Mouse (Mus musculus) splenic B cell, adult 2 months (primary cell): ENCODE measurements around the gene Stmnd1.
A peak's percentile ranks its signal among the peaks of the same experiment; 100 is the strongest.

Source experiments
- DNase-seq: peaks from one replicate; pipeline ENCODE4 v3.0.0-alpha.2; 2011; ENCODE audit warnings: low read depth, low spot score
- H3K27me3 ChIP-seq: 2 replicates; pipeline ENCODE4 v1.6.1; 2012; ENCODE audit warnings: mild to moderate bottlenecking, low read length, moderate library complexity, mixed read lengths; ENCODE audit not compliant: control insufficient read depth, poor library complexity, insufficient read depth, severe bottlenecking
- H3K36me3 ChIP-seq: 2 replicates; pipeline ENCODE4 v1.6.1; 2012; ENCODE audit warnings: mild to moderate bottlenecking, low read length, moderate library complexity, mixed read lengths; ENCODE audit not compliant: control insufficient read depth, poor library complexity, insufficient read depth, severe bottlenecking

Stmnd1 gene

DNA sequence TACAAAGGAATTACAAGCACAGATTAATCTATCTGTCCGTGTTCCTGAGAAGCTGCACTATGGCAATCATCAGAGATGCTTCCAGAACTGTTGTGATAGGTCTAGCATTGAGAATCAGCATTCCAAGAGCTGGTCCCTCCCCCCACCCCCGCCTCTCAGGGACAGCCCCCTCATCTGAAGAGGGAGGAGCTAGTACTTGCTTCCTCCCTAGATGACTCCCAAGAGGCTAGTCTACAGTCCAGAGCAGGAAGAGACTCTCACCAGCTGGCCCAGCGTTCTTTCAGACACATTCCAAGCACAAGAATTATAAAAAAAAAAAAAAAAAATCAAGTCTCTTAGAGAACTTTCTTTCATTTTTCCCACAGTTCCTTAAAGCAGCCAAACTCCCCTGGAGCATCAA is 5.2 kb upstream of the Stmnd1 start:
- Histone ChIP-seq H3K36me3 (no peaks in the 10 kb centered on the region), H3K27me3 (no peaks in the 10 kb centered on the region)
- no peak for DNase-seq

DNA sequence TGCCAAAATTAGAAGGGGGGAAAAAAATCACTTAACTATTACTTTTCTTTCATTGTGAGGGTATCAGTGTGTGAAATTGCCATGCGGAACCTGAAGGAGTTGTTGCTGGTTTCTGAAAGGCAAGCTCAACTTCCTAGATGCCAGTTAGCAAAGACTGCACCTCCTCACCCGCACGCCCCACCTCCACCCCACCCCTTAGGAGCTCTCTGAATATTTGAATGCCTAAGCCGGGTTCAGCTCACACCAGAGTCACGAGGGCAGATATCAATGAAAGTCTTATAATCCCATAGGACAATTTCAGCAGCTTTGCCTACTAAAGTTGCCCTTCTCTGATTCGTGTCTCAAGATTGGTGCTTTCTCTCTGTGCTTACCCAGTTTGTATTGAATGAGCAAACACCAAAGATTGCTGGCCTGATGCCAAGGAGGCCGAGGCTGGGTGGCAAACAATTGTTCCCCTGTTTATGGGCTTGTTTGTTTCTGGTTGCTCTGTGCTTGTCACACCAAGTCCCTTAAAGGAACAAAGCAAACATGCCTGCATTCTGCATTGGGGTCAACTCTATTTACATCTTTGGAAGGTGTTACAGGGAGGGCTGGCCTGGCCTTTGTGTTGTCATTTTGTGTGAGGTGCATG is 4.6 kb upstream of the Stmnd1 start:
- Histone ChIP-seq H3K27me3 (no peaks in the 10 kb centered on the region), H3K36me3 (no peaks in the 10 kb centered on the region)
- no peak for DNase-seq

DNA sequence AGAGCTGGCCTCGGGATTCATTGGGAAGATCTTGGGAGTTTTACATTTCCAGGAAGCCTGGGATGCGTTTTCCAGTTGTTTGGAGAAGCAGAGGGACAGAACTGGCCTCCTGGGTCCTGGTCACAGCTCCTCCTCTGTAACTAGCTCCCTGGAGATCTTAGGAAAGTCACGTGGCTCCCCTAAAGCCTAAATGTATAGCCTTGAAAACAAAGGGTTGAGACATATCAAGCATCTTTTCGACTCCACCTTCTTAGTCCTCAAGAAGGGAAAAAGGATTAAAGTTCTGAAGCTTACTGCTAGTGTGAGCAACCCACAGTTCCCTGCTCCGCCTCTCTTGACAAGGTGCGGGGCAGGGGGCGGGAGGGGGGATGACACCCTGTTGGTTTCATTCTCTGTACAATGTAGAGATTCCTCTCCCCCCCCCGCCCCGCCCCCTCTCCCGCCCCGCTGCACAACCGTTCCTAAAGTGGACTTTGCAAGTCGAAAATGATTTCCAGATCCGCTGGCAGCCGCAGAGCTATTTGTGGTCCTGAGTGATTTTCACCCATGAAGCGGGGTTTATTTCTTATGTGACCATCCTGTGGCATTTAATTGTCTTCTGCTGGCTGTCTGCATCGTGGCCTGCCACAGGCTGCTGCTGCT is 589 bp upstream of the Stmnd1 start:
- DNase-seq = no peak

DNA sequence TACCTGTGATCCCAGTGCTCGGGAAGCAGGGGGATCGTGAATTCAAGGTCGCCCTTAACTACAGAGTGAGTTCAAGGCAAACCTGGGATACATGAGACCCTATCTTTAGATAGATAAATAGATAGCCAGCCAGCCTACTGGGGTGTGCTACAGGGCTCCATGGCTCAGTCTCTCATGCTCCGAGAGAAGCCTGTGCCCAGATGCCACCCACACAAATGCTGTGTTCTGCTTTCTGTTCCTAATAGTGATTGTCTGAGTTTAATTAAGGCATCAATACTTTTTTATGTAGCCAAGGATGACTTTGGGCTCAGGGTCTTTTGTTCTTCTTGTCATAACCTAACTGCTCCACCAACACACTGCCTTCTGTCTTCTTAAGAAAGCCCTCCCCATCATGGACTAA is 2.2 kb downstream of the Stmnd1 start:
- no peak for DNase-seq
- no peaks in the 10 kb centered on the region for H3K27me3 ChIP-seq
- no peaks in the 10 kb centered on the region for H3K36me3 ChIP-seq

More for the DNA sequence above, 589 bp upstream of the Stmnd1 start:
- no peaks in the 10 kb centered on the region for H3K27me3 ChIP-seq
- H3K36me3 ChIP-seq = no peaks in the 10 kb centered on the region

DNA sequence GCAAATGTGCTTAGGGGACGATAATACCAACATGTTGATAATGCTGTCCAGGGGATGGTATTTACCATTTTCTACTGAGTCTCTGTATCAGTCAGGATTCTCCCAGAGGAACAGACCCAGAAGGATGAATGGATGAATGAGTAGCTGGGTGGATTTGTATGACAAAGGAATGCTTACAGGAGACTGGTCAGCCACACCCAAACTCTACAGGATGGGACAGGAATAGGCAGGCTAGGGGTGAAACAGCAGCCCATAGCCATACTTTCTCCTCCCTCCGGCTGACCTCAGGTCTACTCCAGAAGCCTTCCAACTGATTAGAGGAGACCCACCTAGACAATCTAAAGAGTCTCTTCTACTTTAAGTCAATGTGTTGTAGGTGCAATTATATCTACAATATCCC is 9.0 kb downstream of the Stmnd1 start:
- no peak for DNase-seq
- Histone ChIP-seq H3K27me3 (no peaks in the 10 kb centered on the region; the same call in 1 of the 2 replicates), H3K36me3 (no peaks in the 10 kb centered on the region)

DNA sequence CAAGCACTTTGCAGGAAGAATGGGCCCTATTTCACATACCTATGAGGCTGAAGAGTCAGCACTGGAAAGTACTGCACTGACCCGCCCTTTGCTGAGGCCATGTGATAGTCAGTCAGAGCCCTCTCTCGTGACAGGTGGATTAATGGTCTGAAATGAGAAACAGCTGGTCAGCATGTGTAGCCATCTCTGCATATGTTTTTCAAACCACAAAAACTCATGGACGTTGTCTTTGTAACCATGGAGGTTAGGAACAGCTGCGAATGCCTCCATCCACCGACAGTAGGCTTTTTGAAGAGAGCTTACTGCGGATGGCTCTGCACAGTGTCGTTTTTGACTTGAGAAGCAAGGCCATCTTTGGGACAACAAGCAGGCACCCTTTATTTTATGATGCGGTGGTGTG is 14.3 kb downstream of the Stmnd1 start:
- no peaks in the 10 kb centered on the region; the same call in 1 of the 2 replicates for H3K27me3 ChIP-seq
- DNase-seq = no peak
- H3K36me3 ChIP-seq = no peaks in the 10 kb centered on the region

DNA sequence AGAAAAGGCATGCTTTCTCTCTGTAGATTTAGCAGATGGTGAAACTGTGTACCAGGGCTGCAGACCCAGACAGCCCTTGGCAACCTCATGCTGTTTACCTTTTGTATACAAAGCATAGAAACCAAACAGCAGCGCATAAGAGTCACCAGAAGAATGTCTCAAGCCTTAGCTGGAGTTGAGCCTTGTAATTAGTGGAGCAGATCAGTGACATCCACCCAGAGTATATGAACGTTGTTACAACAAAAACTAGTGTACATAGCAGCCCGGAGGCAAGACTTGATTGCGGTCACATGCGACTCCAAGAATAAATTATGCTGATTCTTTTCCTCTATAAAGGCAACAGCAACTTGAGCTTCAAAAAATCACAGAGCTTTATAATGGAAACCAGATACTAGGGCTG is 14.9 kb downstream of the Stmnd1 start:
- Histone ChIP-seq H3K27me3 (no peaks in the 10 kb centered on the region; the same call in 1 of the 2 replicates), H3K36me3 (no peaks in the 10 kb centered on the region)
- DNase-seq = no peak

DNA sequence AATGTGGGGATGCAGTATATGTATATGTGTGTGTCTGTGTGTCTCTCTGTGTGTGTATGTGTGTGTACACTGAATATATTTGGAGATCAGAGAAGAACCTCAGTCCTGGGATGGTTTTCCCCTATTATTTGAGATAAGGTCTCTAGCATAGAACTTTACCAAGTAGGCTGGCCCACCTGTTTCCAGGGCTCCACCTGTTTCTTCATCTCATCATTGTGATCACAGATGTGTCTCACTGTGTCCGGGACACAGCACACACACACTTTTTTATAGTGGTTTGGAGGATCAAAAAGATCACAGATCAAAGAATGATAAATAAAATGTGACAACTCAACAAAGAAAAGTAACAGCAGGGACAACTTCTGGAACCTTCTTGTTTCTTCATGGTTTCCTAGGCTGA is 17.0 kb downstream of the Stmnd1 start:
- no peaks in the 10 kb centered on the region; the same call in 1 of the 2 replicates for H3K27me3 ChIP-seq
- DNase-seq = no peak
- no peaks in the 10 kb centered on the region for H3K36me3 ChIP-seq

DNA sequence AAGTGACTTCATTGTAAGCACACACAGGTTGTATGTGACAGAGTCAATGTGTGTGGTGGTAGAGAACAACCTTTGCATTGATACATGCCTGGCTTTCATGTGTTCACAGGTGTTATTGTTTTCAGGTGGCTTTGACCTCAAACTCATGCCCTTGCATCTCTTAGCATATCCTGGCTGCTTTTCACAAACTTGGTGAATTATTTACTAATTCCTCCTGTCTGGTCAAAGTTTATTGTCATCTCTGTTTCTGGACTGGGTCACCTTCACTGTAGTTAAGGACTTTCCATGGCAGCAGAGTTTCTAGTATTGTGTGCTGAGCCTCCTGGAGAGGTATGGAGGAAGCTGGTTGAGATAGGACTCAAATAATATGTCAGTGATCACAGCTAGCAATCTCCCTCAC is 20.8 kb downstream of the Stmnd1 start:
- DNase-seq = no peak
- Histone ChIP-seq H3K36me3 (no peaks in the 10 kb centered on the region), H3K27me3 (no peaks in the 10 kb centered on the region)

DNA sequence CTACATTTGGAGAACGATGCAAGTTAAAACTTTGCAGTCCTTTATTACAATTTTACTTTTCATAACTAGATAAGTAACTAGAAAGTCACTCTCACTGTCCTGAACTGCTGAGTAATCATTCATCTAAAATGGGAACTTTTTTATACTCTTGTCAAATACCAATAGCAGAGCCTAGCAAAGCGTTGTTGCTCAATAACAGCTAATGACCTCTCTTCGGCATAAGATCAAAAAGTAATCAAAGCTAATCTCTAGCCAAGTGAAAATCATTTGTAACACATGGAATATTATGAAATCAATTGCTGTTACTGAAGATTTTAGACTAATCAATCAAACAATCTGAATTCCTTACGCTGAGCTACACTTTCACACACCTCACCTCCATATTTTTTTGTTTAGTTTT is 24.2 kb downstream of the Stmnd1 start:
- no peak for DNase-seq
- no peaks in the 10 kb centered on the region for H3K27me3 ChIP-seq

DNA sequence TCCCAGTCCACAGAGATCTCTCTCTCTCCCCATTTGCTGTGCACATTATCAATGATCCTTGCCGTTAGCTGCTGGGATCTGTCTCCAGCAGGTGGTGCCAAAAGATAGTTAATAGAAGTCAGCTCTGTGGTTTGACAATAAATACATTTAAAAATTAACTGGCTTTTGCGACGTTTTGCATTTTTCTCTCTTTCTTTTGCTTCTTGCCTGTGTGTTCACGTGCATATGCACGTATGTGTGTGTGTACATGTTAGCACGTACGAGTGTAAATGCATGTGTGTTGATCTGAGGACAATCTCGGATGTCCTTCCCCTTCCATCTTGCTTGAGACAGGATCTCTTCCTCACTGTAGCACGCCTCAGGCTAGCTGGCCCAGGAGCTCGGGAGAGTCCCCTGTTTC is 37.3 kb downstream of the Stmnd1 start:
- Histone ChIP-seq H3K36me3 (no peaks in the 10 kb centered on the region), H3K27me3 (no peaks in the 10 kb centered on the region)
- peak; percentile 78 for DNase-seq

More for the DNA sequence above, 24.2 kb downstream of the Stmnd1 start:
- H3K36me3 ChIP-seq = no peaks in the 10 kb centered on the region

DNA sequence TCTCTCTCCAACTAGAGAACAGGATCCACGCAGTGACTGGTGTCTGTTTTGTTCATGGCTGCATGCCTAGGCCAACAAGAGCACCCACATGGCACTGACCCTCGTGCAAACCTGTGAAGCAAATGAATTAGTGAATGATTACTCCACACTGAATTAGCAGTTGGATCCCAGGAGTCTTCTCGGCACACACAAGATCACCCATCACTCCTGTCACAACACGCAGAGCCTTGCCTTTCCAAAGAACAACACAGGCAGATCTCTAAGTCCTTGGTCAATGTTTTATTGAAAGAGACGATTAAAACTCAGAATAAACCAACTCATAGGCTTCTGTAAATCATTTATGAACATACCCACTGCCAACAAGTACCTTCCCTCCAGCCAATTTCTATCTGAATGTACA is 39.7 kb downstream of the Stmnd1 start:
- Histone ChIP-seq H3K36me3 (no peaks in the 10 kb centered on the region), H3K27me3 (no peaks in the 10 kb centered on the region)
- no peak for DNase-seq

DNA sequence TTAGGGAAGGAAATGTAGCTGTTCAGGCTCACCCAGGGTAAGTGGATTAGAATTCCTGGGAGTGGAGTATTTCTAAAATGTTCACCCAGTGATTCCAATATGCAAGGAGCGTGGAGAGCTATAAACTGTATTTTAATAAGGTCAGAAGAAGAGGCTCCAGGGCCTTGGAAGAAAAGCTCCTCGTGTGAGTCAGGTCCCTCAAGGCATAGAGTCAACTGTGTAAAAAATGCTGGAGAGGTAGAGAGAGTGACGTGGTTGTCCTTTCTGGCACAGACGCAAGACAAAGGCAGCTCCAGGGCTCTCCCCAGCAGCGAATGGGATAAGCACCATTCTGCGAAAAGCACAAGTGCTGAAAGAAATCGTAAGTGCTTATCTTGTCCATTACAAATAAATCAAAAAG is 41.6 kb downstream of the Stmnd1 start:
- DNase-seq = no peak
- no peaks in the 10 kb centered on the region for H3K27me3 ChIP-seq
- H3K36me3 ChIP-seq = no peaks in the 10 kb centered on the region

DNA sequence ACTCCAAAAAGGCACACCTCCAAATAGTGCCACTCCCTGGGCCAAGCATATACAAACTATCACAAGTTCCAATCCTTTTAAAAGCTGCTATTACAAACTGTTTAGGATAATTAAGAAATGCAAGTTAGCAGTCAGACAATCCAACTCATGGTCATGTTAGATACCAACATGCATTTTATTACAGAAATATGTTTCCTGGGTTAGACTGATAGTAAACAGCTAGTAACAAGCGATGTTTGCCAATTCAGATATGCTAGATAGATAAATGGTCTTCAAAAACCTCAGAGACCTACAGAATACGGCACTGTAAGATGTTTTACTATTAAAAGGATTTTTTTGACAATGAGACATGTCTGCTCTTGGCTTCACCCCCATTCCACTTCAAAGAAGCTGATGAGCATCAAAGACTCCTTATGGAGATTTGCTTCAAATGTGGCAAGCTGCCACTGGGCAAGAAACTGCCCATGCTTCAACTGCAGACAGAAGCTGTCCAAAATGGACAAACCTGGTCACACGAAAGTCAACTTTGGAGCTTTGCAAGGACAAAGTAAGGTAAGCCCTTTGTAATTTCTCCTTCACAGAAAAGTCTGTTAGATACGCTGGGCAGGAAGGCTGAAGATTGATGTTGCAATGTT is 52.9 kb downstream of the Stmnd1 start:
- Histone ChIP-seq H3K36me3 (no peaks in the 10 kb centered on the region), H3K27me3 (no peaks in the 10 kb centered on the region)
- DNase-seq = no peak

DNA sequence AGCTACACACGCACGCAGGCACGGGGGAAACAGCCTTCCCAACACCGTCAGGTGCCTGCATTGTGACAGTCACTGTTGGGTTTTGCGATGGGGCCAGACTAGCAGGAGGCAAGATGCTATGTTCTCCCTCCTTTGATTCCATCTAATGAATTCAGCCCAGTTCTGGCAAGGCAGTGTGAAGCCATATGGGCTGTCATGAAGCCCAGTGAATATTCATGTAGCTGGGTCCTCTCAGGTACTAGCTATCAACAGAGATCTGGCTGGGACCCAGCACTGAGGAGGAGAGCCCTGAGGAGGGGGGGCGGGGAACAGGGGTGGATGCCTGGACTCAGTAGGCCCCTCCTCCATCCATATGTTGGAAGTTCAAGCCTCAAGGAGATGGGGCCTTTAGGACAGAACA is 61.5 kb downstream of the Stmnd1 start:
- Histone ChIP-seq H3K36me3 (no peaks in the 10 kb centered on the region), H3K27me3 (no peaks in the 10 kb centered on the region; the same call in 1 of the 2 replicates)
- DNase-seq = no peak
